Mouse (Mus musculus) neural tube, embryonic 14.5 days (tissue): Measurements from ENCODE around the gene Chil4. TPM values are rescaled to one million over a fixed set of nuclear protein-coding genes. Genes with fewer than 3 reads are reported as not detected.
"Not testable (repeated sequence)": the region's sequence is repeated elsewhere in the genome, so short reads cannot be mapped to it uniquely, and the experiment has no call there.

ENCODE experiments used
- ATAC-seq: fragments of 200-750 bp; cut with Nextera tagmentation; 2 replicates; pipeline ENCODE4 v1.8.0; 2017; ENCODE audit warnings: low read depth, mild to moderate bottlenecking, moderate TSS enrichment, moderate library complexity
- H3K27ac ChIP-seq: fragments of 300-500 bp; sonication (generic); 2 replicates; pipeline ENCODE4 v1.5.1; 2014; ENCODE audit warnings: low read depth, mild to moderate bottlenecking, control low read depth, low read length, moderate library complexity, mixed read lengths
- H3K27me3 ChIP-seq: fragments of 300-500 bp; sonication (generic); 2 replicates; pipeline ENCODE4 v1.6.1; 2014; ENCODE audit warnings: low read length; ENCODE audit not compliant: control insufficient read depth, insufficient read depth
- H3K36me3 ChIP-seq: fragments of 300-500 bp; sonication (generic); 2 replicates; pipeline ENCODE4 v1.6.1; 2014; ENCODE audit warnings: low read length, mixed read lengths; ENCODE audit not compliant: control insufficient read depth, insufficient read depth
- H3K4me1 ChIP-seq: fragments of 300-500 bp; sonication (generic); 2 replicates; pipeline ENCODE4 v1.6.1; 2014; ENCODE audit warnings: low read length; ENCODE audit not compliant: control insufficient read depth, insufficient read depth
- H3K4me2 ChIP-seq: fragments of 300-500 bp; sonication (generic); 2 replicates; pipeline ENCODE4 v1.6.1; 2014; ENCODE audit warnings: mild to moderate bottlenecking, low read depth, low read length, control low read depth
- H3K4me3 ChIP-seq: fragments of 300-500 bp; sonication (generic); 2 replicates; pipeline ENCODE4 v1.5.1; 2014; ENCODE audit warnings: low read depth, low read length, control low read depth, mixed read lengths
- H3K9ac ChIP-seq: fragments of 300-500 bp; sonication (generic); replicated peaks from 2 replicates; pipeline ENCODE4 v1.6.1; 2014; ENCODE audit warnings: low read depth, mild to moderate bottlenecking, control low read depth, low read length, mixed read lengths
- H3K9me3 ChIP-seq: fragments of 300-500 bp; sonication (generic); 2 replicates; pipeline ENCODE4 v1.6.1; 2016; ENCODE audit warnings: low read length; ENCODE audit not compliant: control insufficient read depth
- WGBS: fragments of 180-500 bp; shearing (Covaris S2); extraction: QIAGEN DNeasy Blood & Tissue Kit; methylation state at CpG from one replicate; pipeline ENCODE4 v1.1.7; 2014; 5-methylcytosine and 5-hydroxymethylcytosine counted together
- polyA plus RNA-seq: library from polyadenylated mRNA; unstranded; fragments of >200 nt; fragmentation: Nextera tagmentation; extraction: Ambion mirVana; gene quantifications from 2 replicates; pipeline ENCODE4 v1.2.1, GENCODE M21; 2014

Chil4 gene
- polyA plus RNA-seq, 1 experiment from 2014 or later = not detected

- not testable (repeated sequence) for H3K4me3 ChIP-seq, H3K9ac ChIP-seq, H3K36me3 ChIP-seq, ATAC-seq, H3K4me1 ChIP-seq, H3K27me3 ChIP-seq, H3K27ac ChIP-seq, H3K4me2 ChIP-seq
- peaks cover 17% of the 10 kb centered on the region for H3K9me3 ChIP-seq
- 66% methylated on average over 2 of the region's 2 CpGs for WGBS
Observed at GRCm38 (mm10) chr3:106174971-106175370, 44.3 kb downstream of the Chil4 start.

- 73% methylated on average over 2 of the region's 2 CpGs for WGBS
- H3K4me2 ChIP-seq, H3K4me1 ChIP-seq, H3K9ac ChIP-seq, H3K27ac ChIP-seq, H3K27me3 ChIP-seq, H3K36me3 ChIP-seq, H3K4me3 ChIP-seq, ATAC-seq: not testable (repeated sequence)
- peaks cover 11% of the 10 kb centered on the region for H3K9me3 ChIP-seq
Observed at GRCm38 (mm10) chr3:106172506-106172905, 46.8 kb downstream of the Chil4 start.

- H3K4me2 ChIP-seq = no peak overlapping the region
- WGBS = 82% methylated on average over 1 of the region's 1 CpGs
Observed at GRCm38 (mm10) chr3:106171135-106171731, 48.1 kb downstream of the Chil4 start.

GRCm38 (mm10) chr3:106170522-106171053 lies 48.7 kb downstream of the Chil4 start:
- peaks cover 8% of the 10 kb centered on the region for H3K9me3 ChIP-seq
- no peak for ATAC-seq
- no peaks in the 10 kb centered on the region for H3K36me3 ChIP-seq
- H3K27ac ChIP-seq = no peak overlapping the region
- H3K27me3 ChIP-seq = no peaks in the 10 kb centered on the region
- H3K4me3 ChIP-seq = no peak overlapping the region
- H3K9ac ChIP-seq = no peak overlapping the region
- WGBS = 67% methylated on average over 1 of the region's 1 CpGs
- no peaks in the 10 kb centered on the region for H3K4me1 ChIP-seq
- no peak overlapping the region for H3K4me2 ChIP-seq

More at GRCm38 (mm10) chr3:106171135-106171731, 48.1 kb downstream of the Chil4 start:
- Histone ChIP-seq H3K9ac (no peak overlapping the region), H3K4me3 (no peak overlapping the region), H3K36me3 (no peaks in the 10 kb centered on the region), H3K27ac (no peak overlapping the region), H3K4me1 (no peaks in the 10 kb centered on the region), H3K9me3 (peaks cover 8% of the 10 kb centered on the region), H3K27me3 (no peaks in the 10 kb centered on the region)
- ATAC-seq = no peak

- no peak within 1 kb of the TSS for H3K4me2 ChIP-seq
- no peak within 1 kb of the TSS for H3K9ac ChIP-seq
- no peak within 1 kb of the TSS for H3K27ac ChIP-seq
- H3K4me3 ChIP-seq = no peak within 1 kb of the TSS
- peaks cover 11% of the 10 kb centered on the region for H3K9me3 ChIP-seq
- no peak for ATAC-seq
- H3K4me1 ChIP-seq = no peaks in the 10 kb centered on the region
- no peaks in the 10 kb centered on the region for H3K36me3 ChIP-seq
- H3K27me3 ChIP-seq = no peaks in the 10 kb centered on the region
- WGBS = 79% methylated on average over 3 of the region's 3 CpGs
Observed at GRCm38 (mm10) chr3:106167464-106167863, 51.8 kb downstream of the Chil4 start, which contains the start of gene Chil3. Chil3 (minus strand) TSS chr3:106167564.

- H3K9me3 ChIP-seq = peaks cover 6% of the 10 kb centered on the region
- H3K27ac ChIP-seq = no peak overlapping the region
- no peak overlapping the region for H3K4me3 ChIP-seq
- no peak overlapping the region for H3K9ac ChIP-seq
- H3K36me3 ChIP-seq = no peaks in the 10 kb centered on the region
- no peaks in the 10 kb centered on the region for H3K4me1 ChIP-seq
- no peak overlapping the region for H3K4me2 ChIP-seq
- no peaks in the 10 kb centered on the region for H3K27me3 ChIP-seq
- ATAC-seq = no peak
- WGBS = 79% methylated on average over 2 of the region's 2 CpGs
Observed at GRCm38 (mm10) chr3:106154413-106154812, 64.9 kb downstream of the Chil4 start.

Other genes starting within 250 kb of the Chil4 start
- gene Ovgp1, start 245.8 kb downstream of the Chil4 start, polyA plus RNA-seq = 5.9 and 7.0 TPM in 2 replicates
- gene Pifo, start 204.9 kb downstream of the Chil4 start, polyA plus RNA-seq = 3.1 and 3.6 TPM in 2 replicates
- gene Chil5, start 186.7 kb downstream of the Chil4 start, polyA plus RNA-seq = not detected in 2 replicates
- 0.79 and 1.4 TPM in 2 replicates for gene Chia1, start 106.3 kb downstream of the Chil4 start, polyA plus RNA-seq
- not detected in 2 replicates for gene Chil3, start 51.9 kb downstream of the Chil4 start, polyA plus RNA-seq
- gene Chil6, start 186.7 kb upstream of the Chil4 start, polyA plus RNA-seq = not detected in 2 replicates